Mouse (Mus musculus) cerebellum, postnatal 25 days (tissue): ENCODE measurements around the gene Acad10.
"Not testable (repeated sequence)": the region's sequence is repeated elsewhere in the genome, so short reads cannot be mapped to it uniquely, and the experiment has no call there.

Source experiments
- DNase-seq, 2 experiments: peaks; one replicate each; pipeline ENCODE4 v3.0.0; 2021; ENCODE audit warnings: mixed read lengths in 2 of 2

Acad10 gene

DNA sequence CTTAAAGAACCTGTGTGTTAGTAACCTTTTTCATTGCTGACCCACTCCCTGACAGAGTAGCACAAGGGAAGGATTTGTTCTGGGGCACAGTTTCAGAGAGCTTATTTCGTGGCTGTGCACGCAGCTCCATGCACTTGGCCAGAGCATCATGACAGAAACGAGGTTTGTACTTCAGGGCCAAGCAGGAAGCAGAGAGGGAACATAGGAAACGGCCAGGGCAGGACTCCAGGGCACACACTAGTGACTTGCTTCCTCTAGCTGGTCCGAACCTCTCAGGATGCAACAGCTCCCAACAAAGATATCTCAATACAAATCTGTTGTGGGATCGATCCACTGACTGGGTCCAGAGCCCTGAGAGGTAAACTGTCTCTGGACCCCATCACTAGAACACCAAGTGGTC is 3.4 kb downstream of the Acad10 start:
- DNase-seq, result not testable (repeated sequence)

DNA sequence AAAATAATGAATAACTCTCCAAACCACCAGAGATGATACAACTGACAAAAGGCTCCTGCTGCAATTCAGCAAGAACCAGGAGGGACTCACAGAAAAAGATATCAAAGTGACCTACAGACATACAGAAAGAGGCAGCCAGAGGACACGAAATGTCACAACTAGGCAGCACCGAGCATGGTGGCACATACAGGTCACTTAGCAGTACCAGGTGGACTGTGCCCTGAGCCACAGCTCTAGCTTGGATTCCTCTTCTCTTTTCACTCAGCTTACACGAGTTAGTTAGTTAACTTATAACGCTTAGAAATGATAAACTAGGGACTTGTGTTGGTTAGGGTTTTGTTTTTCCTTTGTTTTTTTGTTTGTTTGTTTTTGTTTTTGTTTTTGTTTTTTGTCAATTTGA is 5.8 kb downstream of the Acad10 start:
- no peak for DNase-seq

DNA sequence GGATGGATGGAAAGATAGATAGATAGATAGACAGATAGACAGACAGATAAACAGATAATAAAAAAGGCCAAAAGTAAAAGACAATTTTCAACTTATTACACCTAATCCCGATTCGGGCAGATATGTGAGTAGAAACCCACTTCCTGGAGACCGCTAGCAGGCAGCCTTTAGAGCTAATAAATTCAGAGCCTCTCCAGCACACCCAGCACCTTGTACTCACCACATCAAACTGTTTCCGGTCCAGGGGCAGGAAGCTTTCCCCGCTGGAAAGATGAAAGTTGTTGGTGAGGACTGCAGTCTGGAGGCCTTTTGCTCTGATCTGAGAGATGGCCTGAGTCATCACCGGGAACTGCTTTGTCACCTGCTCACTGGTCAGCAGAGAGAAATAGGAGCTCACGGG is 11.2 kb downstream of the Acad10 start:
- DNase-seq, result no peak

DNA sequence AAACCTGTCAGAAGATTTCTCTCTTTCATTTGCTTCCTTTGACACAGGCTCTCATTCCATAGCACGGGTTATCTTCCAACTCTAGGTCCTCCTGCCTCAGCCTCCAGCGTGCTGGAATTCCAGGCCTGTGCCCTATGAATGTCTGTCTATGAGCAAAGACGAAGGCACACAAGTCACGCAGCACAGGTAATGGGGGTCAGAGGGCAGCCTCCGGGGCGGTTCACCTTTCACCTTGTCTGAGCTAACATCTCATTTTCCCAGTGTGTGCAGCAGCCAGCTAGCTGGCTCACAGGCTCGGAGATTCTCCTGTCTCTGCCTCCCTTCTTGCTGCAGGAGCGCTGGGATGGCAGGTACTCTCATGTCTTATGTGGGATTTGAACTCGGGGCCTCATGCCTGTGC is 20.7 kb downstream of the Acad10 start:
- no peak for DNase-seq

DNA sequence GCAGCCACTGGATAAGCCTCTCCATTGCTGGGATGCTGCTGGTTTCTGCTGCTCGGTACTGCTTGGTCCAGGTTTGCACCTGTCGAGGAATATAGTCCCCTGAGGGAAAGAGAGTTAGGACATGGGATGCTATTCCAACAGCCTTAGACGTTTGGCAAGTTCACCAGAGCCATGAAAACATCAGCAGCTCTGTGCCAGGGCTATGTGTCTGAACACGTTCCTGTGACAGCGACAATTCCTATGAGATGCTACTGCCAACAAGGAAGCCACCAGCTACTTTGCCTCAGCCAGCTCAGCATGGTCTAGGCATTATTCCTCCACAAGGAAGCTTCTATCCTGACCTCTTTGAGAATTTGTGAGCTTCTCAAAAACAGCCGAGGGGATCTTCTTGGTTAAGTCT is 23.0 kb downstream of the Acad10 start:
- DNase-seq, result no peak

DNA sequence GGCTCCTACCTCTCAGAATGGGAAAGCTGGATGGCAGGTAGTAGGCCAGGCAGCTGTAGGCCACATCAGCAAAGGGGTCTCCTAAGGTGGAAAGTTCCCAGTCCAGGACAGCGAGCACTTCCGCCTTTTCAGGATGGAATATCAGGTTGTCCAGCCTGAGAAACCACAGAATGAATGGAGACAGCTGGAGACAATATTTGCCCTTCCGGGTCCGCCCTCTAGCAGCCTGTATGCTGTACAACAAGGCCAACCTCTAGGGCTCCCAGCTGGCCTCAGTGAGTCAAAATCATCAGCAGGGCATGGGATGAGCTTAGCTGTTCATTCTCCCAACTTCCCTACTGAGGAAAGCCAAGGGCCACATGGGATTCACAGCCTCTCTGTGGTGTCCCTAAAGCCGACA is 25.6 kb downstream of the Acad10 start:
- DNase-seq, result no peak

DNA sequence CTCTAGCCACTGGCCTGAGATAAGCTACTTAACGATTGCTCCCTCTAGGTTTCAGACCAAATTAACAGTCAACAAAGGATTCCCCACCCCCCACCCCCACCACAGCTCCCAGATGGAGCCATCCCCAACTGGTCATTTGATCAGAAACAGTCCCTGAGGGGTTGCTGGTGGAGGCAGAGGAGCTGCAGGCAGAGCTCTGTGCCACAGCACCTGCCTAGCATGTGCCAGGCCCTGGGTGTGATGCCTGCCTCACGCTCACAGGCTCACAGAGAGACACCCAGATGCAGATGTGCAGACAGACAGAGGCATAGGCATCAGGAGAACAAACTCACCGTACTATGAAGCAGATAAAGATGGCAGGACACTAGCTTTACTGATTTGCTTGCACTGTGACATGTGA is 27.5 kb downstream of the Acad10 start:
- no peak for DNase-seq

DNA sequence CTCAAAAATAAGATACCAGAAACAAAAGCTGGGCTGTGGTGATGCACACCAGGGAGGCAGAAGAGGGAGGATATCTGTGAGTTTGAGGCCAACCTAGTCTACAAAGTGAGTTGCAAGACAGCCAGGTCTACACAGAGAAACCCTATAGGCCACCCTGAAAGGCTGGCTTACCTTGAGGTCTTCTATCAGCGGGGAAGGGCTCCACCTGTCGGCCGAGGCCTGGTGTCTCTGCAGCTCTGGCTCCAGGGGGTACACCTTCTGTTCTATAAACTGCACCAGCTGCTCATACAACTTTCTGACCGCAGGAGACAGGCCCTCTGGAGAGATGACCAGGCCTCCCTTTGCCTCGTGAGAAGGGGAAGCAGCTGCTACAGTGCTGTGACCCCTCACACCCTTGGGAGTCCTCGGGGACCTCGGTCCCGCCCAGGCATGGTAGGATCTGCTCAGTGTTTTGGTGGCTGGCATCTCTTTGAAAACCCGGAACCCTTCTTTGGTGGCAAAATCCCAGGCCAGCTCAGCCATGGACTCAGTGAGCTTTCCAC is 29.1 kb downstream of the Acad10 start:
- peak; percentile 30 to 41 for DNase-seq

DNA sequence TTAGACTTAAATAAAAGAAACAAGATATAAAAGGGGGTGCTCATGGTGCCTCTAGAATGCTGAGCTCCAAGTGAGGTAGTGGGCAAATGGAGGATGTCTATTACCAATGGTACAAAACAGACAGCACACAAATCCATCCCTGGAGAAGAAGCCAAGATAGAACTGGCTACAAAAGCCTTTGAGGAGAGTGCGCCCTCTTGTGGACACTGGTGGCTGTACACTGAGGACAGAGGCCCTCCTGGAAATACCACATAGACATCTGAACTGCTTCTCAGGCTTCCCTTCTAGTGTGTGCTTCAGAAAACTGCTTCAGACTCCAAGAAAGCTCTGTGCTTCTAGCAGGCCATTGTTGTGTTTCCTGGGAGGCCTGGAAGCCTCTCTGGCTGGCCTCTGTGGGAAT is 32.4 kb downstream of the Acad10 start:
- peak; percentile 70 to 85 for DNase-seq

DNA sequence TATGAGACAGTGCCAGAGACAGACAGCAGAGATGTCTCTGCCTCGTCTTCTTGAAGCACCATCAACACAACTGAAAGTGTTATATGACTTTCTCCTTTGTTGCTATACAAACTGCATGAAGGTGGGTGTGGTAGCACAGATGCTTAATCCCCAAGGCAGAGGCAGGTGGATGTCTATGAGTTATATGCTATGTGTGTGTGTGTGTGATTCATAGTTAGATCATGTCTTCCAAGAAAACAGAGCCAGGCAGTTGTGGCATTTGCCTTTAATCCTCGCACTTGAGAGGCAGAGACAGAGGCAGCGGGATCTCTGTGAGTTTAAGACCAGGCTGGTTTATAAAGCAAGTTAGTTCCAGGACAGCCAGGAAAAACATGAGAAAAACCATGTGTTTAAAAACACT is 37.1 kb downstream of the Acad10 start:
- DNase-seq, result no peak

DNA sequence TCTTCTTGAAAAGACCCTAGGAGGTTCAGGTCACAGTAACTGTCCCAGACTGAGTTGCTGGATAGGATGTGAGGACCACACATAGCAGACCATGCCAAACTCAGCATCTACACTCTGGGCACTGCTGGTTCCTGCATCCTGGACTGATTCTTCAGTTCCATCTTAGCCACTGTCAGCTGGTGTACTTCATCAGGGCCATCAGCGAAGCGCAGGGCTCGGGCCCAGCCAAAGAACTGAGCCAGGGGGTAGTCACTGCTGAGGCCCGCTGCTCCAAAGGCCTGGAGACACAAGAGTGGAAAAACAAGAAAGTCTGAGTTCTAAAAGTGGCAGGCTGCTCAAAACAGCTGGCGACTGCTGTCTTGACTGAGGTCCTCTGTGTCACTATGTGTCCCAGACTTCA is 39.2 kb downstream of the Acad10 start:
- no peak for DNase-seq

DNA sequence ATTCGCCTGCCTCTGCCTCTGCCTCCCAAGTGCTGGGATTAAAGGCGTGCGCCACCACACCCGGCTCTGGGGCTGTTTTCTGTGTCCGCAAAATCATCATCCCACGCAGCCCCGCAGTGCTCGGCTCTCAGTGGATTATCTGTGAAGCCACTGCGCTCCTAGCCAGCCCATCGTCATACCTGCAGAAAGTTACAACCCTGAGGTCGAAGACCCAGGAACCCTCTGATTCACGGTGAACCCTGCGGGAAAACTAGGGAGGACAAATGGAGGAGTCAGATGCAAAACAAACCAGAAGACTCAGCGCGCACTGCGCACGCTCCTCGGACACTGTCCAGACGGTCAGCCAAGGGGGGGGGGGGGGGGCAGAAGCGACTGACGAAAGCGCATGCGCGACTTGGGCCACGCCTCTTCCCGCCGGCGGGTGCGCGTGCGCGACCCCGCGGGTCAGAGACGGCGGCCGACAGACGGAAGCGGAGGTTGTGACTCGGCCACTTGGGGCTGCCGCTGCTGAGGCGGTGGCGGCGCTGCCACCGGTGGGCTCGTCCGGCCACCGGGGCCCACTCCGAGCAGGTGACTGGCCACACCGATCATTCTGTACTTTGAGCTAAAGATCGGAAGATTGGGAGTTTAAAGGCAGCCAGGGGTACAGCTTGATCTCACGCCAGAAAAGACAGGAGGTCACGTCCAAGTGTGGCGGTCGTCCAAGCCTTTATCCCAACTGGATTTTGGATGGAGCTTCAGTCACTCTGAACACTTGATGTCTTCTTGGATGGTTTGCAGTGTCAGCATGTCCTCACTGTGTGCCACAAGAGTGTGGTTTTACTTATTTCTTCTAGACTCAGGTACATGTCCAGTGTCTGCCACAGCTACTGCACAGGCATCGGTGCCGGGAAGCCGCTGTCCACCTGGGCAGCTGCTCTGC is 41.5 kb downstream of the Acad10 start, which contains the start of gene Acad12:
Acad12 (minus strand) TSS at position 347 of the 922 bp plus-strand sequence.
- peak; percentile 90 to 94 for DNase-seq

DNA sequence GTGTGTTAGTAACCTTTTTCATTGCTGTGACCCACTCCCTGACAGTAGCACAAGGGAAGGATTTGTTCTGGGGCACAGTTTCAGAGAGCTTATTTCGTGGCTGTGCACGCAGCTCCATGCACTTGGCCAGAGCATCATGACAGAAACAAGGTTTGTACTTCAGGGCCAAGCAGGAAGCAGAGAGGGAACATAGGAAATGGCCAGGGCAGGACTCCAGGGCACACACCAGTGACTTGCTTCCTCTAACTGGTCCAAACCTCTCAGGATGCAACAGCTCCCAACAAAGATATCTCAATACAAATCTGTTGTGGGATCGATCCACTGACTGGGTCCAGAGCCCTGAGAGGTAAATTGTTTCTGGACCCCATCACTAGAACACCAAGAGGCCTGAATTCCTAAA is 45.4 kb downstream of the Acad10 start:
- DNase-seq, result not testable (repeated sequence)

DNA sequence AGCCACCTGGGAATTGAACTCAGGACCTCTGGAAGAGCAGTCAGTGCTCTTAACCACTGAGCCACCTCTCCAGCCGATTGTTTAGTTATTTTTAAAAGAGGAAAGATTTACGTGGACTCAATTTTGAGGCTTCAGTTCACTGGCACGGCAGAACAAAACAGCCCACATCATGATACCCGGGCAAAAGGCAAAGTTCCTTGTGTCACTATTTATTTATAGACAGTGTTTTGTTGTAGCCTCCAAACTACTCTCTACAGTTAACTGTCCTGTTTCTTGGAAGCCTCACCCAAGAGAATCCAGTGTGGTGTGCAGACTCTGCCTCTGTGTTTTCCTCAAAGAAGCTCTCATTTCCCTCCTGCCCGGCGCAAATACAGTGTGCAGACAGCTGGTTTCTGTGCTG is 48.3 kb downstream of the Acad10 start:
- no peak for DNase-seq

DNA sequence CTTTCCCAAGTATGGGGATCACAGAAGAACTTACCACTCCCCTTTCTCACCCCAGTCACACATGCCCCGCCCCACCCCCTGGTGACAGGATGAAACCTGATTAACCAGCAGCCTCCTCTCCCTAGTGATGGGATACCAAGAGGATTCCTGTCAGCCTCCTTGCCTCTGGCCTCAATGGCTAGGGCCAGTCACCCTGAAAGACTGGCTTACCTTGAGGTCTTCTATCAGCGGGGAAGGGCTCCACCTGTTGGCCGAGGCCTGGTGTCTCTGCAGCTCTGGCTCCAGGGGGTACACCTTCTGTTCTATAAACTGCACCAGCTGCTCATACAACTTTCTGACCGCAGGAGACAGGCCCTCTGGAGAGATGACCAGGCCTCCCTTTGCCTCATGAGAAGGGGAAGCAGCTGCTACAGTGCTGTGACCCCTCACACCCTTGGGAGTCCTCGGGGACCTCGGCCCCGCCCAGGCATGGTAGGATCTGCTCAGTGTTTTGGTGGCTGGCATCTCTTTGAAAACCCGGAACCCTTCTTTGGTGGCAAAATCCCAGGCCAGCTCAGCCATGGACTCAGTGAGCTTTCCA is 50.7 kb downstream of the Acad10 start:
- DNase-seq, result not testable (repeated sequence)

DNA sequence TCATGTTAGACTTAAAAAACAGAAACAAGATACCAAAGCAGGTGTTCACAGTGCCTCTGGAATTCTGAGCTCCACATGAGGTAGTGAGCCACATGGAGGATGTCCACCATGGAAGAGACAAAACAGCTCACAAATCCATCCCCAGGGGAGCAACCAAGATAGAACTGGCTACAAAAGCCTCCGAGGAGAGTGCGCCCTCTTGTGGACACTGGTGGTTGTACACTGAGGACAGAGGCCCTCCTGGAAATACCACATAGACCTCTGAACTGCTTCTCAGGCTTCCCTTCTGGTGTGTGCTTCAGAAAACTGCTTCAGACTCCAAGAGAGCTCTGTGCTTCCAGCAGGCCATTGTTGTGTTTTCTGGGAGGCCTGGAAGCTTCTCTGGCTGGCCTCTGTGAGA is 54.2 kb downstream of the Acad10 start:
- DNase-seq, result peak; percentile 71 to 85

DNA sequence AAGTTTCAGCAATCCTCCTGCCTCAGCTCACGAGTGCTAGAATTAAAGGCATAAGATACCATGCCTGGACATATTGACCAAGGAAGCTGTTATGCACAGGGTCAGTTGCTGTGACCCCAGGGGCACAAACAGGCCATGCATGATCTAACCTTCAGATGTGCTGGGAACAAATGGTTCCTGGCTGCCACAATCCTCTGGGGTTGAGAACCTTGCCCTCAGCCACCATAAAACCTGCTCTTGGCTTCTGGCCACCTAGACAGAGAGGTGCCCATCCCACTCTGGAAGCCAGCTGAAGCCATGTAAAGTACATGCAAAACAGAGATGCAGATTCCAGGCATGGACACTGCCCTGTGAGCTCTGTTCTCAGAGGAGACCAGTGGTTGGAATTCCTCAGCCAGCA is 56.5 kb downstream of the Acad10 start:
- not testable (repeated sequence) for DNase-seq

DNA sequence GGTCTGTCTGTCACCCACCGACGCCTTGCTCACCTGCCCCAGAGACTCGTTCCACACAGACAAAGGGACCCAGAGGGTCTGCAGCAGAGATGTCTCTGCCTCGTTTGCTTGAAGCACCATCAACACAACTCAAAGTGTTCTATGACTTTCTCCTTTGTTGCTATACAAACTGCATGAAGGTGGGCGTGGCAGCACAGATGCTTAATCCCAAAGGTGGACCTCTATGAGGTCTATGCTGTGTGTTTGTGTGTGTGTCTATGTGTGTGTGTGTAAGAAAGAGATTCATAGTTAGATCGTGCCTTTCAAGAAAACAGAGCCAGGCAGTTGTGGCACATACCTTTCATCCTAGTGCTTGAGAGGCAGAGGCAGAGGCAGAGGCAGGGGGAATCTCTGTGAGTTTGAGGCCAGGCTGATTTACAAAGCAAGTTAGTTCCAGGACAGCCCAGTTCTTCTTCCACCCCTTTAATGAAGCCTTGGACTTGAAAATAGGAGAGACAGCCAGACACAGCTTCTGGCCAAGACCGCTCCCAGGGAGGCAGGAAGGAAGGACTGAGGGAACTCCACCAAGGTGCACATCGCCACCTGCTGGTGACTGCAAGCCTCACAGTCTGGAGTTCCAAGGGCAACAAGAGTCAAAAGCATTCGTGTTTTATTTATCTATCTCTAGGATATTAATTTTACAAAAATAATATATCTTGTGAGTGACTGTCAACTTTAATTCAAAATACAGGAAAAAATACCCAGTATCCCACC is 58.6 kb downstream of the Acad10 start:
- DNase-seq, result peak; percentile 86 to 93

DNA sequence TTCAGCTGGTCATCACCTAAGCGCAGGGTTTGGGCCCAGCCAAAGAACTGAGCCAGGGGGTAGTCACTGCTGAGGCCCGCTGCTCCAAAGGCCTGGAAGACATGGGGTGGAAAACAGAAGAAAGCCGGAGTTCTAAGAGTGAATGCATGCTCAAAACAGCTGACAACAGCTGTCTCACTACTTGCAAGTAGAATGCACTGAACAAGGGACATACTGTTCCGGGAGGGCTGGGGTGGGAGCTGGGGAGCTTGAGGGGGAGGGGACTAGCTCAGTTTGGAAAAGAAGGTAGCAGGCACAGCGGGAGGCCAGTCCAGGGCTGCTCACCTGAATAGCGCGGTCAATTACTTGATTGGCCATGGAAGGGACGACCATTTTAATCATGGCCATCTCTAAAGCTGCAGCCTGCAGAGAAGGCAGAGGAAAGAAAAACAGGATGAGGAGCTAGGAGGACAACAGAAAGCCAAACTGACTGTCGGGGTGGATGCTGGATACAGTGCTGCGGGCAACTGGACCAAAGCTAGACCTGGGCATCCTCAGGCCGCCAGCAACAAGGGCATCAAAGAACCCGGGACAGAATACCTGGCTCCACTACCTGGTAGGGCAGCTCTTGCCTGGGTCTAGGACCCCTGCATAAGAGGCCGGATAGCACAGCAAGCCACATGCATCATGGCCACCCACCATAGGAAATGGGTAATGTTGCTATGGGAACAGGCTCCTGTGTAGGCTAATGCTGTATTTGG is 61.3 kb downstream of the Acad10 start:
- no peak for DNase-seq

DNA sequence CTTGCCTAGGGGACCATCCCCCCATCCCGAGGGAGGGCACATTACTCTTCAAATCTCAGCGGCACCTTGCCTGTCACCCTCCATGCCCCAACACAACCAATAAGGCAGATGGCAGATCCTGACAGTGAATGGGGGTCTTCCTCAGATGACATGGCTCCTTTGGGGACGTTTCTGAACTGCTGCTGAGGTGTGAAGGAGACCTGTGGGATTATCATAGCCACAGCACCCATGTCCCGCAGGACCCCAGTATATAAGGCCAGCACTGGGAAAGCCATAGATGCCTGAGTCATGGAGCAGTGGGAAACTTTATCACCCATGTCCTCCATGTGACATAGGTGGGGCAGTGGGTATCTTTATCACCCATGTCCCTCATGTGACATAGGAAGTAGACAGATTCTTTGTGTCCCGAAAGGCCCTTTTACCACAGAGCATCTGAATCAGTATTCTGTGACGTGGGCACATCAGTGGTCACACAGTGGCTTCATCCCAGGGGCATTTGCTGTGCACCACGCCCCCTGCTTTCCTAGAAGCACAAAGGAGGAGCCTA is 62.2 kb downstream of the Acad10 start:
- no peak for DNase-seq

DNA sequence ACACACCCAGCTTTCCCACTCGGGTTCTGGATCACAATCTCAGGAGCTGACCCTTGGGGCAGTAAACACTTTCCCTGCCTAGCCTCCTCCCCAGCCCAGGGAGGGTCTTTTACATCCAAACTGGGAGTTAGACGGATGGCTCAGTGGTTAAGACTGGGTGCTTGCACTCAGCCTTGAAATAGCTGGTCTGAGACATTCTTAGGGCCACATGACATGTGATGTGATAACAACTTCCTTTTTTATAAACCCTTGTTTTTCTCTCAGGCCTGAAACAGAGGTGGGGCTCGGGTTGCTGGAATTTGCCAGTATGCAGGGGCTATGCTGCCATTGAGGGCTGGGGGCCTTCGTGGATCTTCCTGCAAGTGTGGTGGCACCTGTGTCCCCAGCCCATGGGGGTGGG is 63.0 kb downstream of the Acad10 start:
- no peak for DNase-seq

DNA sequence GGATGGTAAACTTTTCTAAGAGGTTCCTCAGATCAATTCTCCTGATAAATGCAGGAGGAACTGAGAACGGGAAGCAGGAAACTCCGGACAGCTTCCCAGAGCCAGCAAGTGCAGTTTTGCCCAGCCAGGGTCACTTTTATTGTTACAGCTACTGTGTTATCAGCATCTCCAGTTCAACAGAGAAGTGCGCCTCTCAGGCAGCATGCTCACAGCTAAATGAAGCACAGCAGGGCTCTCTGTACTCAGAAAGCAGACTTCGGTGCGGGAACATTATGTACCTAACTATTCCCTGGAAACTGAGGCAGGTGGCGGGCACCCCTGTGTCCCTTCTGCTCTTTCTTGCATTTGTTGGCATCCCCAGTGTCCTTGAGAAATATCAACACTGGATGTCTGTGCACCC is 64.1 kb downstream of the Acad10 start:
- DNase-seq, result no peak
